Mouse (Mus musculus) urinary bladder, postnatal 25 days (tissue): ENCODE results near the gene Snx11.
"Not testable (repeated sequence)": the region's sequence is repeated elsewhere in the genome, so short reads cannot be mapped to it uniquely, and the experiment has no call there.

Source experiments
- DNase-seq: peaks from one replicate; pipeline ENCODE4 v3.0.0; 2022; ENCODE audit warnings: low spot score

Gene Snx11

GRCm38 (mm10) chr11:96776968-96777962 is at the start of gene Snx11:
Gene Snx11, minus strand, starts transcription at chr11:96777559.
- DNase-seq = peak; percentile 99

DNA sequence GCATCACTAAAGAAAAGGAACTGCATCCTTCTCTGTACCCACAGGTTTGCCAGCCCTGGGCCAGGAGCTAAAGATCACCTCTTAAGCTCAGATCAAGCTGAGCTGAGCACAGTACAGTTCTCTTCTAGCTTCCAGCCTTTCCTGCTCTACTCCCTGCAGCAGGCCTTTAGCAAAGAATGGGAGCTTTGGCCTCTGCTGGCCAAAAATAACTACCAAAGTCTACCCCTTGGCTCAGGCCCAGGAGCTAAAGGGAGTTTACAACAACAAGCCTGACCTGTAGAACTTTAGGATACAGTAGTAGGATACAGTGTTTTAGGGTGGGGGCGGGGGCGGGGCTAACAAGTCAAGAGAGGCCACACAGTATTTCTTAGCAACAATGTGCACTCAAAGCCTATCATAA is 49.1 kb upstream of the Snx11 start:
- no peak for DNase-seq

GRCm38 (mm10) chr11:96824783-96825495 is 47.6 kb upstream of the Snx11 start:
- peak; percentile 41 for DNase-seq

DNA sequence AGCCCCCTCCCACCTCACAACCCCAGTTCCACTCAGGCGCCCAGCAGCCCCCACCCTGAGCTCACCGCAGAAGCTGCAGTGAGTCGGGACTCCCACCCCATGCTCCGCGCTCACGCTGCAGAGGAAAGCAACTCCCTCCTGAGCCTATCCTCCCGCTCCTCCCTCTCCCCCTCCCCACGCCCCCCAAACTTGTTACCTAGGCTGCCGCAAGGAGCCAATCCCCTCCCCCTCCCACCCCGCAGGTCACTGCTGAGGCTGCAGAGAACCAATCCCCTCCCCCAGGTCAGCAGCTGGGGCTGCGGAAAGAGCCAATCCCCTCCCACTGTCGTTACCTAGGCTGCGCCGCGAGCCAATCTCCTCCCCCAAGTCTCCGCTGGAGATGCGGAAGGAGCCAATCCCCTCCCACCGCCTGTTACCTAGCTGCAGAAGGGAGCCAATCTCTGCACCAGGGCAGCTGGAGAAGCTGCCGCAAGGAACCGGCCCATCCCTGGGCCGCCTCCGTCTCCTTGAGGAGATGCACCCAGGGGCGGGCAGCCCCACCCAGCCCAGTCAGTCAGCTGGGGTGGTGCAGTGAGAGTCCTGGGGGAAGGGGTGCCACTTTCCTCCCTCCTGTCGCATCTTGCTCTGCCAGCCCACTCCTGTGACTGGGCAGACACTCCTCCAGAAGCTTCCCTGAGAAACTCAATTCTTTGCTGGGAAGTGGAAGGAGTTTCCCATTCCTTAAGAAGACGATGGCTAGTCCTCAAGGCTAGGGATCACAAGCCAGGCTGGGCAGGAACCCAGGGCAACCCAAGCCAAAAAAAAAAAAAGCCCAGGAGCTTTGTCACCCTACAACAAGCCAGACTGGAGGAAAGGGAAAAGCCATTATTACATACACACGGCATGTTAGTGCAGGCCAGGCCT is 46.8 kb upstream of the Snx11 start:
- peak; percentile 72 for DNase-seq

DNA sequence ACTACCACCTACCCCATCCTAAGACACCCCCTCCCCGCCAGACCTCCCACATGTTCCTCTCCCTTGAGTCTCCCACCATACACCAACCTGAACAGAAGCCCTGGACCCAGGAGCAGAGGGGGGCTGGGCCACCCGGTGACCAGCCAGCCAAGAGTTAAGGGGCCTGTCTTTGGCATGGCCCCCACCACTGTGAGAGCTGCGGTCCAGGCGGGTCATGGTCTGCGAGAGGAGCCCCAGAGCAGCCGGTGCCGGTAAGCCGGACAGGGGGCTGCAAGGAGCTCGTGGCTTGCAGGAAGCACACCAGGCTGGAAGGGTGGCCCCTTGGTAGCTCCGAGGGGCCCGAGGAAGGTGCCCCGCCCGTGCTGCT is 46.1 kb upstream of the Snx11 start:
- no peak for DNase-seq

- no peak for DNase-seq
Observed at GRCm38 (mm10) chr11:96822675-96823470, 45.5 kb upstream of the Snx11 start.

GRCm38 (mm10) chr11:96821956-96822355 is 44.6 kb upstream of the Snx11 start:
- no peak for DNase-seq

DNA sequence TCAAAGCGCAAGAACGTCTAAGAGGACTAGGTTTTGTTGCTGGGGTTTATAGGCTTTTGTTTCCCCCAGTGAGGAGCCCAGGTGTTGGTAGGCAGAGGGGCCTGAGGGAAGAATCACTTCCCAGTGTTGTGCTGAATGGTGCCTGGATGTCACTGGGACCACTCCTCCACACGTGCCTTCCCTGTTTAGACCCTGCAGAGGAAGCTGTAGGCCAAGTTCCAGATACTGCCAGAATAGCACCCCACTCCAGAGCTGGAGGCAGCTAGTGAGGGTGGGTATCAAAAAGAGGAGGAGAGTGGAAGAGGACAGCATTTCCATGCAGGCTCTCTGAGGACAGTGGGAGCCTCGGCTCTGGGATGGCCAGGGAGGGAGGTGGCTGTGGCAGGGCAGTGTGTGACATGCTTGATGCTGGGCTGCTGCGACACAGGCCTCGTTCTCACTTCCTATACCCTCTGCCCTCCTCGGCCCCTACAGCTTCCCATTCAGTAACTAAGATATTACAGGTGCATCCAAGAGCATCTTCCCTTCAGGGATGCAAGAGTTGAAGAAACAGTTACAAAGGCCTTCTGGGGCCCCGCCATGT is 40.9 kb upstream of the Snx11 start:
- DNase-seq = no peak

GRCm38 (mm10) chr11:96816979-96817378 is 39.6 kb upstream of the Snx11 start:
- no peak for DNase-seq

DNA sequence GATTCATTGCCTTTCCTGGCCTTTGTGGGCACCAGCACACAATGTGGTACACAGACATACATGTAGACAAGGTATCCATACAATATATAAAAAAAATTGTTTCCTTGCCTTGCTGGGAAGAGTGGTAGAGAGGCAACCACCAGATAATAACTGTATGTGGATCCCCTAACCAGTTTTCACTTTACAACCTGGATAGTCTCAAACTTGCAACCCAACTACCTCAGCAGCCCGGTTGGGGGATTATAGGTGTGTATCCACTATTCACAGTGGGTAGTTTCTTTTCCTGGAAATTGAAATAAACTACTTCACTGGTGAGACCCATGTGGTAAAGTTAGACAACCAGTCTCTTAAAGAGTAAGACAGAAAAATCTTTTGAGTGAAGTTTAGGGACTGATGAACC is 39.1 kb upstream of the Snx11 start:
- no peak for DNase-seq

GRCm38 (mm10) chr11:96815895-96816294 is 38.5 kb upstream of the Snx11 start:
- DNase-seq = no peak

DNA sequence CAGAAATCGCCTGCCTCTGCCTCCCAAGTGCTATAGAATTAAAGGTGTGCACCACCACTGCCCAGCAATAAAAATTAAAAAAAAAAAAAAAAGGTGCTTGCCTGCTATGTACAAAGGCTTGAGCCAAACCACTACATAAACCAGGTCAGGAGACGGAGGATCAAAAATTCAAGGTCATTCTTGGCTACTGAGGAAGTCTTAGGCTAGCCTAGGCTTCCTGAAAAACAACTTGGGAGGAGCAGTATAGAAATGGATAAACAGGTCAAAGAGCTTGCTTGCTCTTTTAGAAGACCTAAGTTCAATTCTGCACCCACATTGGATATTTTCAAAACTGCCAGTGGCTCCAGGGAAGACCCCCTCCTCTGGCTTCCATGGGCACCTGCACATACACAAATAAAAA is 37.1 kb upstream of the Snx11 start:
- DNase-seq = no peak

DNA sequence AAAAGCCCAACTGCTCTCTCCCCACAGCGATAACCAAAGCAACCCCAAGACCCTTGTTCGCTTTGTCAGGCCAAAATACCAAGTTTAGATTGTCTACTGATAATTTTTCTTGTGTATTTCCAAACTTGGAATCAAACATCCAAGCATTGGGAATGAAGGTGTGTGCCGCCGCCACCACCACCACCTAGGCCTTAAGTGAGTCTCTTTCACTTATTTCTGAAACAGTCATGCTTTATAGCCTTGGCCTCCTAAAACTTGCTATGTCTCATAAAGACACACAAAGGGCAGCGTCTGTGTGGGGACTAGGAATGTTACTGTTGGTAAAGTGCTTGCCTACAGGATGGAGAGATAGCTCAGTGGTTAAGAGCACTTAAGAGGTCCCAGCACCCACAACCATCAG is 36.6 kb upstream of the Snx11 start:
- no peak for DNase-seq

GRCm38 (mm10) chr11:96813455-96813854 is 36.1 kb upstream of the Snx11 start:
- DNase-seq = no peak

- DNase-seq = not testable (repeated sequence)
Observed at GRCm38 (mm10) chr11:96811188-96811587, 33.8 kb upstream of the Snx11 start.

DNA sequence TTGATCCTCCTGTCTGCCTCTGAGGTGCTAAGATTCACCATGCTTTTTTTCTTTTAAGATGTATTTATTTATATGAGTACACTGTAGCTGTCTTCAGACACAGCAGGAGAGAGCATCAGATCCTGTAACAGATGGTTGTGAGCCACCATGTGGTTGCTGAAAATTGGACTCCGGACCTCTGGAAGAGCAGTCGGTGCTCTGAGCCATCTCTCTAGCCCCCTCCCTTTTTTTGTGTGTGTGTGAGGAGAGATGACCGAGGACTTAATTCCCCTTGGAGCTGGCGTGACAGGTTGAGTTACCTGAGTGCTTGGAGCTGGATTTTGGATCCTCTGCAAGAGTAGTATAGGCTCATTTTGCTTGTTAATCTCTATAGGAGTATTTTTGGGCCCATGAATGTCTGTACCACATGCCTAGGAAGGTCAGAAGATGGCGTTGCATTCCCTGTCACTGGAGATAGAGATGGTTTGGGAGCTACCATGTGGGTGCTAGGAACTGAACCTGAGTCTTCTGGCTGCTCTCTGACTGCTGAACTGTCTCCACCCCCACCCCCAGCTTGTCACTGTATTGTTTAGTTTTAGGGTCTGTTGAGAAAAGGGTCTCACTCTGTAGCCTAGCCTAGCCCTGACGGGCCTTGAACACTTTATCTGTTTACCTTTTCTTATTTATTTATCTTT is 32.3 kb upstream of the Snx11 start:
- DNase-seq = no peak

GRCm38 (mm10) chr11:96808066-96808465 is 30.7 kb upstream of the Snx11 start:
- DNase-seq = no peak

- no peak for DNase-seq
Observed at GRCm38 (mm10) chr11:96805606-96806005, 28.2 kb upstream of the Snx11 start.

DNA sequence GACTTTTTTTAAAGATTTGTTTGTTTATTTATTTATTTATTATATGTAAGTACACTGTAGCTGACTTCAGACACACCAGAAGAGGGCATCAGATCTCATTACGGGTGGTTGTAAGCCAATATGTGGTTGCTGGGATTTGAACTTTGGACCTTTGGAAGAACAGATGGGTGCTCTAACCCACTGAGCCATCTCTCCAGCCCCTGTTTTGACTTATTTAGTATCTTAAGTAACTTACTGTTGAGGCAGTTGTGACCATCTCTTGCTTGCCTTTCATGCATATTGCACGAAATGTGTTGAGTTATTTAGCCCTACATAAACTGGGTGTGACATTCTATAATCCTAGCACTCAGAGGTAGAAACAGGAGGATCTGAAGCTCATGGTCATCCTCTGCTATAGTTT is 22.2 kb upstream of the Snx11 start:
- no peak for DNase-seq

GRCm38 (mm10) chr11:96796586-96796985 is 19.2 kb upstream of the Snx11 start:
- no peak for DNase-seq
